Mouse (Mus musculus) layer of hippocampus, adult 18-20 months (tissue): ENCODE measurements at regions not wholly inside any gene's neighbourhood (a gene's known extent, or its start where the extent isn't known, plus 50 kb on each side); places are given as distances from the start of the nearest gene placed in this dataset.

Experiments used
- DNase-seq, 2 experiments: peaks; one replicate each; pipeline ENCODE4 v3.0.0; 2022; ENCODE audit warnings: low spot score in 2 of 2

DNA sequence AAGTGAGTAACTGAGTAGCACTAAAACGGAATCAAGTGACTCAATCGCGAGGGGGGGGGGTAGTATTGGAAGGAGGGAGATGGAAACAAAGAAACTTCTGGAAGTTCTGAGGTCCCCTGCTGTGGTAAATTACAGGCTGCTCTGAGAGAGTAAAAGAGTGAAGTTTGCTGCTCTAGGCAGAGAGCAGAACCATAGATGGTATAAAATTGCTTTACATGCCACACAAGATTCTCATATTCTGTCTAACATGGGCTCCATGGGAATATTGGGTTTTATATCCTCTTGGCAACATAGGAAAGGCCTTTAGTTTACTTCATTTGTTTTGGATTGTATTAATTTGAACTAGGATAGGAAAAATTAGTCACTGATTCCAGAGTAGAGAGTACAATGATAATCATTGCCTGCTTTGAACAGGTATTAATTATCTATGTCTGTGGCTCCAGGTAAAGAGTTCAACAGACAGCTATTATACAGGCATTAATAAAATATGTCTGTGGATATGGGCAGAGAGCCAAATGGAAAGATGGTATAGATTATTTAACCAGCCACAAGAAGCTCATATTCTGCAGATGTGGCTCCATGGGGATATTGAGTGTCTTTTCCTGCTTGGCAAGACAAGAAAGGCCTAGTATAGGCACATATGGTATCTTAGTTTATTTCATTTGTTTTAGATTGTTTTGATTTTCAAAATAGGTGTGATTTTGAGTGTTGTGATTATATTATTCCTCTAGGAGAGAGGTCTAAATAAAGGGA lies 729.7 kb upstream of the Large1 start:
- no peak for DNase-seq

DNA sequence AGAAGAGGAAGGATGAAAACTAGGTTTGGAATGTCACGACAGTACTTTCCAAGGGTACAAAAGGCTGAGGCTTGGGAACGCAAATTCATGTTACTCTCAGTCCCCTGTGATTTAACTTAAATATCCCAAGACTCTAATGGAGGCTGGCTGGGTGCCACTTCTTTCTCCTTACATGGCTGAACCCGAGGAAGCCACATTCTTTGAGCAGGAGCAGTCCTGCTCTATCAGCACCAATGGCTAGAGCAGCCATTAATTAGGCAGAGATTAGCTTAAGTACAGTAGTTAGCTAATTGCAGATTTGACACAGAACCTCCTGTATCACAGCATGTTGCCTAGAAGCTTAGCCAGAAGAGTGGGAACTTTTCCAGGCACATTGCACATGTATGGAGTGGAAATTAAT lies 720.5 kb upstream of the Large1 start:
- peak in 1 of 2 experiments; percentile 2 for DNase-seq

DNA sequence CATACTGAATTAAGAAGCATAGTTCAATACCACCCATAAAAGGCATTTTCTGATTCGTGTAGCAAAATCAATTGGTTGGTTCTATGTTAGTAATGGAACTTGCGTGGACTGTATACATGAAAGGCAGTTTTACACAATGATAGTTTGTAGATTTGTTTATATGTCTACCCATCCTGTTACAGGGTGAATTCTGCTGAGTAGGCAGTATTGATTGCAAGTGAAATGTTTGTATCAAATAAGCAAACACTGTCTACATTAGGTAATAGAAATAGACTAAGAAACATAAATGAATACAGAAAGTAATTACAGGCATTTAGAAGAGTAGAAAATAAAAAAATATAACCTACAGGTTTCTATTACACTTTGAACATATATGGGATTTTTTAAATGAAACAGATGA lies 718.1 kb upstream of the Large1 start:
- DNase-seq: no peak
